Mouse (Mus musculus) liver, embryonic 15.5 days (tissue): ENCODE results near the gene Antxr1. TPM values are rescaled to one million over a fixed set of nuclear protein-coding genes. Genes with fewer than 3 reads are reported as not detected.

Experiments
- ATAC-seq: fragments of 200-750 bp; cut with Nextera tagmentation; 2 replicates; pipeline ENCODE4 v1.8.0; 2017; ENCODE audit warnings: moderate number of reproducible peaks, mild to moderate bottlenecking, moderate library complexity; ENCODE audit not compliant: insufficient read depth
- H3K27ac ChIP-seq: fragments of 300-500 bp; sonication (generic); replicated peaks from 2 replicates; pipeline ENCODE4 v1.5.1; 2015; ENCODE audit warnings: mild to moderate bottlenecking, inconsistent platforms
- H3K27me3 ChIP-seq: fragments of 300-500 bp; sonication (generic); 2 replicates; pipeline ENCODE4 v1.6.1; 2015; ENCODE audit warnings: mild to moderate bottlenecking, inconsistent platforms
- H3K36me3 ChIP-seq: fragments of 300-500 bp; sonication (generic); replicated peaks from 2 replicates; pipeline ENCODE4 v1.6.1; 2015; ENCODE audit warnings: moderate library complexity, mild to moderate bottlenecking, inconsistent platforms
- H3K4me1 ChIP-seq: fragments of 300-500 bp; sonication (generic); replicated peaks from 2 replicates; pipeline ENCODE4 v1.6.1; 2015; ENCODE audit warnings: inconsistent platforms
- H3K4me2 ChIP-seq: fragments of 300-500 bp; sonication (generic); 2 replicates; pipeline ENCODE4 v1.6.1; 2015; ENCODE audit warnings: moderate library complexity, mild to moderate bottlenecking, inconsistent platforms
- H3K4me3 ChIP-seq: fragments of 300-500 bp; sonication (generic); replicated peaks from 2 replicates; pipeline ENCODE4 v1.5.1; 2015; ENCODE audit warnings: mild to moderate bottlenecking, inconsistent platforms
- H3K9ac ChIP-seq: fragments of 300-500 bp; sonication (generic); 2 replicates; pipeline ENCODE4 v1.6.1; 2015; ENCODE audit warnings: moderate library complexity, mild to moderate bottlenecking, inconsistent platforms
- H3K9me3 ChIP-seq: fragments of 300-500 bp; sonication (generic); replicated peaks from 2 replicates; pipeline ENCODE4 v1.6.1; 2016; ENCODE audit warnings: inconsistent platforms
- WGBS: fragments of 180-500 bp; shearing (Covaris S2); methylation state at CpG from one replicate; pipeline ENCODE4 v1.1.7; 2015; ENCODE audit warnings: mixed read lengths; ENCODE audit not compliant: insufficient replicate concordance; 5-methylcytosine and 5-hydroxymethylcytosine counted together
- polyA plus RNA-seq: library from polyadenylated mRNA; unstranded; fragments of >200 nt; fragmentation: Nextera tagmentation; extraction: Ambion mirVana; gene quantifications from 2 replicates; pipeline ENCODE4 v1.2.1, GENCODE M21; 2015

Gene Antxr1
- polyA plus RNA-seq, 1 experiment from 2014 or later = 0.47 TPM

- no peaks in the 10 kb centered on the region for H3K9me3 ChIP-seq
- peak; percentile 95 for ATAC-seq
- H3K27ac ChIP-seq = peak overlapping the region; percentile 88
- H3K4me2 ChIP-seq = peak overlapping the region; percentile 77
- peak overlapping the region; percentile 52 for H3K9ac ChIP-seq
- no peaks in the 10 kb centered on the region; the same call in 1 of the 2 replicates for H3K27me3 ChIP-seq
- H3K4me1 ChIP-seq = peaks cover 52% of the 10 kb centered on the region
- WGBS = 29% methylated on average over 11 of the region's 11 CpGs
- no peaks in the 10 kb centered on the region for H3K36me3 ChIP-seq
- H3K4me3 ChIP-seq = peak overlapping the region; percentile 38
Observed at GRCm38 (mm10) chr6:87183981-87184380, 151.6 kb downstream of the Antxr1 start.

GRCm38 (mm10) chr6:87183159-87183558, 152.5 kb downstream of the Antxr1 start:
- Histone ChIP-seq H3K4me1 (peaks cover 49% of the 10 kb centered on the region), H3K36me3 (no peaks in the 10 kb centered on the region), H3K9me3 (no peaks in the 10 kb centered on the region), H3K4me3 (no peak overlapping the region), H3K9ac (no peak overlapping the region), H3K27ac (peak overlapping the region; percentile 88; the same call in 1 of the 2 replicates), H3K27me3 (no peaks in the 10 kb centered on the region), H3K4me2 (no peak overlapping the region)
- WGBS = 73% methylated on average over 8 of the region's 8 CpGs
- no peak for ATAC-seq

GRCm38 (mm10) chr6:87182736-87183135, 152.9 kb downstream of the Antxr1 start:
- H3K27ac ChIP-seq = peak overlapping the region; percentile 88
- no peaks in the 10 kb centered on the region for H3K9me3 ChIP-seq
- no peak overlapping the region for H3K4me2 ChIP-seq
- H3K4me3 ChIP-seq = no peak overlapping the region
- no peak for ATAC-seq
- no peak overlapping the region for H3K9ac ChIP-seq
- no peaks in the 10 kb centered on the region for H3K36me3 ChIP-seq
- 81% methylated on average over 6 of the region's 6 CpGs for WGBS
- H3K27me3 ChIP-seq = no peaks in the 10 kb centered on the region
- peaks cover 49% of the 10 kb centered on the region for H3K4me1 ChIP-seq

DNA sequence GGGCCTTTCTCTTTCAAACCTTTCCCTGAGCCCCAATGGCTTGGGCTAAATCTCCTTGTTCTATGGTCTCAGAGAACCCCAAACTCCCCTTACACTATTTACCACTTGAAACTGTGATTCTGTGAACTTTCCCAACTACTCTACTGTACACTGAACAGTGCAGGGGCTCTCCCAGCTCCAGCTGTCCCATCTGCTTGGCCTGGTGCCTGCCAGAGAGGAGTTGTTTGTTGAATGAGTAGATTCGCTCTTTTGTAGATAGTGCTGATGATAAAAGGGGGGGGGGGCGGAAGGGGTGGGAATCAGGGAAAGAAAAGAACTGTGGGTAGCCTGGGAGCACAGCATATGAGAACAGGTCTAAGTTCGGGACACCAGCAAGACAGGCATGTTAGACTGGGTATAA, 164.2 kb downstream of the Antxr1 start:
- H3K27ac ChIP-seq = peak overlapping the region; percentile 81; the same call in 1 of the 2 replicates
- 75% methylated on average over 3 of the region's 3 CpGs for WGBS
- no peak for ATAC-seq

GRCm38 (mm10) chr6:87170875-87171274, 164.7 kb downstream of the Antxr1 start:
- H3K27ac ChIP-seq = peak overlapping the region; percentile 81
- peaks cover 29% of the 10 kb centered on the region for H3K4me1 ChIP-seq
- no peak overlapping the region for H3K4me3 ChIP-seq
- no peaks in the 10 kb centered on the region for H3K9me3 ChIP-seq
- H3K36me3 ChIP-seq = no peaks in the 10 kb centered on the region
- H3K27me3 ChIP-seq = peaks cover 41% of the 10 kb centered on the region
- no peak for ATAC-seq
- H3K4me2 ChIP-seq = peak overlapping the region; percentile 59
- WGBS = 74% methylated on average over 6 of the region's 6 CpGs
- H3K9ac ChIP-seq = peak overlapping the region; percentile 33; the same call in 1 of the 2 replicates

More for the DNA sequence above, 164.2 kb downstream of the Antxr1 start:
- Histone ChIP-seq H3K4me1 (peaks cover 29% of the 10 kb centered on the region), H3K9ac (no peak overlapping the region), H3K9me3 (no peaks in the 10 kb centered on the region), H3K4me2 (no peak overlapping the region; the same call in 1 of the 2 replicates), H3K27me3 (peaks cover 44% of the 10 kb centered on the region), H3K4me3 (no peak overlapping the region), H3K36me3 (no peaks in the 10 kb centered on the region)

DNA sequence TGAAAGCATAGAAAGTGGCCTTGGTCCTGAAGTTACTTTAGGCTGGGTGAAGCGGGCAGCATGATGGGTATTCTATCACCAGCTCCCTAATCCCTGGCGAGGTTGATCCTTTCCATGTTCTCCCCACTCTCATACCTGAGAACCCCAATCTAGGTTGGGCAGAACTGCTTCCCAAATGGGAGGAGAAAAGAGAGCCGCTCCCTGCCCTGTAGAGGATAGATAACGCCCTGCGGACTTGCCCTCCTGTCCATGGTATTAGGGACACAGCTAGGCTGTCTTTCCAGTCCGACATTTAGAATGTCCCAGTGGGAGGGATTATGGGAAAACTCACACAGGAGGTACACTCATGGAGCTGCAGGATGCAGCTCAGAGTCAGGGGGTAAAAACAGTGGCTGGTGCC, 165.3 kb downstream of the Antxr1 start:
- Histone ChIP-seq H3K4me3 (0 out of 2 replicates have a peak overlapping the region, but pooled peaks have one; percentile 7), H3K4me2 (peak overlapping the region; percentile 59), H3K27me3 (peaks cover 41% of the 10 kb centered on the region), H3K9me3 (no peaks in the 10 kb centered on the region), H3K4me1 (peaks cover 25% of the 10 kb centered on the region), H3K36me3 (no peaks in the 10 kb centered on the region), H3K9ac (0 out of 2 replicates have a peak overlapping the region, but pooled peaks have one; percentile 33), H3K27ac (peak overlapping the region; percentile 81)
- 51% methylated on average over 6 of the region's 6 CpGs for WGBS
- ATAC-seq = peak; percentile 98

DNA sequence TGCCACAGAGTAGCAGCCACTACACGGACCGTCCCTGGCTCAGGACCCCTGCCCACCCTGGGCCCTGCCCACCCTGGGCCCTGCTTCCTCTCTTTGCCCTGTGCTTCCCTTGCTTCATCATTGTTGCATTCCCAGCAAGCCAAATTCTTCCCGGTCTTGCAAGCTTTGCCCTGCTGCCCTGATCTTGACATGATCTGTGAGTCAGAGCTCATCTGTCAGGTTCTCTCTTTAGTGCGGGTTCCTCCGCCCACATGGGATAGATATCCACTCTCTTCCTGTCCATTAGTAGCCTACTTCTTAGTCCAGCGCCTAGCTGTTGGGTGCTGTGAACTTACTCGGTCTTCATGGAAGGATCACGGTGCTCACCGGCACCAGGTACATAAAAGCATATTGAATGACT, 167.6 kb downstream of the Antxr1 start:
- H3K4me2 ChIP-seq = no peak overlapping the region
- WGBS = 76% methylated on average over 9 of the region's 9 CpGs
- ATAC-seq = no peak

DNA sequence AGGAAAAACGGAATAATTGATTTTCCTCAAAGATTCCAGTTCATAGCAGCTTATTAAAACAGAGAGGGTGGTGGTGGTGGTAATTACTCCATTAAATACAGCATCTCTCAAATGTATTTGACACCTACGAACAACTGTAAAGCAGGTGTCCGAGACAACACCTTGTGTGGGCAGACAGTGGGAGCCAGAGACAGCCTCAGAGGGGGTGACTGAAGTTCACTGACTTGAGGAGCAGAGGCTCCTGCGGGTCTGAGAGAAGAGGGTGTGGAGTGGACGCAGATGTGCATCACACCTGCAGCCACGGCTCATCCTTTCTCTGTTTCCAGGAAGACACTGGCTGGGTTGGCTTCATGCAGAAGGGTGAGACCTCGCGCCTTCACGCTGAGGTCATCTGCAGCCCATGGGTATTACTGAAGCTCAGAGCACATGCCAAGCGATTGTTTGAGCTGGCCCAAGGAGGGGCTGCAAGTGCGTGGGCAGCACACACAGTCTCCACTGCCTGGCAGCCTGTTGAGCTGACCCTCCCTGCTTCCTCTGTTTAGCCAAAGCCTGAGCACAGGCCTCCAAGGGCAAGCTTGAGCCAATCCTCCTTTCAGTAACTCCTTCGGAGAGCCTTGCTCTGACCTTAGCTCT, 168.8 kb downstream of the Antxr1 start:
- H3K27me3 ChIP-seq = peaks cover 21% of the 10 kb centered on the region; the same call in 1 of the 2 replicates
- no peak overlapping the region for H3K4me2 ChIP-seq
- peaks cover 25% of the 10 kb centered on the region for H3K4me1 ChIP-seq
- ATAC-seq = no peak
- H3K9ac ChIP-seq = no peak overlapping the region
- no peaks in the 10 kb centered on the region for H3K9me3 ChIP-seq
- H3K36me3 ChIP-seq = no peaks in the 10 kb centered on the region
- 72% methylated on average over 12 of the region's 12 CpGs for WGBS
- H3K4me3 ChIP-seq = no peak overlapping the region
- H3K27ac ChIP-seq = no peak overlapping the region

More for the DNA sequence above, 167.6 kb downstream of the Antxr1 start:
- peaks cover 25% of the 10 kb centered on the region for H3K4me1 ChIP-seq
- no peak overlapping the region for H3K4me3 ChIP-seq
- no peaks in the 10 kb centered on the region for H3K9me3 ChIP-seq
- no peaks in the 10 kb centered on the region for H3K36me3 ChIP-seq
- H3K9ac ChIP-seq = no peak overlapping the region
- H3K27me3 ChIP-seq = peaks cover 26% of the 10 kb centered on the region
- no peak overlapping the region for H3K27ac ChIP-seq

- H3K9ac ChIP-seq = no peak overlapping the region
- H3K27me3 ChIP-seq = peaks cover 22% of the 10 kb centered on the region; the same call in 1 of the 2 replicates
- no peak overlapping the region for H3K4me2 ChIP-seq
- 62% methylated on average over 8 of the region's 8 CpGs for WGBS
- H3K4me1 ChIP-seq = peaks cover 15% of the 10 kb centered on the region
- H3K36me3 ChIP-seq = no peaks in the 10 kb centered on the region
- H3K27ac ChIP-seq = no peak overlapping the region
- no peak for ATAC-seq
- no peak overlapping the region for H3K4me3 ChIP-seq
- no peaks in the 10 kb centered on the region for H3K9me3 ChIP-seq
Observed at GRCm38 (mm10) chr6:87165536-87166311, 169.9 kb downstream of the Antxr1 start.

GRCm38 (mm10) chr6:87161391-87162263, 174.0 kb downstream of the Antxr1 start:
- Histone ChIP-seq H3K27me3 (peaks cover 28% of the 10 kb centered on the region), H3K27ac (no peak overlapping the region), H3K36me3 (no peaks in the 10 kb centered on the region), H3K4me3 (no peak overlapping the region), H3K9me3 (no peaks in the 10 kb centered on the region), H3K4me2 (no peak overlapping the region), H3K4me1 (no peaks in the 10 kb centered on the region), H3K9ac (no peak overlapping the region)
- 56% methylated on average over 12 of the region's 12 CpGs for WGBS
- ATAC-seq = no peak
